Mouse (Mus musculus): ENCODE measurements around the gene Gabrb1.

DNA sequence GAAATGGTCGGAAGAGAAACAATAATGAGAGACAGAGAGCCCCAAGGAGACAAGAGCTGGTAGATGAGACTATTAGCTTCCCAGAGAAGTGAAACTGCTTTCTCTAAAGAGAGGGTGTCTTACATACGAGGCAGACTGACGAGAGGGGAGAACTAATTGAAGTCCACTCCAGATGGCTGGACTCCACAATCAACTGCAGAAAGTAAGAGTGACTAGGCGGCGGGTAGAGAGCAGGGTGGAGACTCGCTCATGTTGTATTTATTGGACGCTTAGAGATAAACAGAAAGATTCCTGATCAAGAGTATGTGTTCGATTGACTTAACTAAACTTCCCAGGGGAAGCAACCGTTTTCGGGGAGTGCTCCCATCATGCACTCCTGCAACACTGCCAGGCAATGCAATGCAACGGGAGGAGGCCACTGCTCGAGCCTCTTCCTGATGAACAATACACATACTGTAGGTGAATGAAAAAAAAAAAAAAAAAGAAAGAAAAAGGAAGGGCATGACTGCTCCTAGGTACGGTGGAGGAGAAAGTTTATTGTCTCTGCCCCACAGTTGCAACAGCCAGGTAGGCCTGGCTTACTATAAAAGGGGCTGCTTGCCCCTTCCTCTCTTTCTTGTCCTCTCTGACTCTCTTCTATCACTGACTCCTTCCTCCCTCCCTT lies 526.7 kb downstream of the Gabrb1 start:
- no peak for TF ChIP-seq EP300 (IDR thresholded peaks at IDR 0.05; ENCODE audit: insufficient read depth, low read depth, low read length)
- no peak for TF ChIP-seq POLR2A (IDR thresholded peaks at IDR 0.05; ENCODE audit: insufficient read depth, low read length)
- TF ChIP-seq CTCF (IDR thresholded peaks at IDR 0.05; ENCODE audit: low read depth, low read length), result no peak
